Mouse (Mus musculus) heart, embryonic 13.5 days (tissue): ENCODE measurements at regions not wholly inside any gene's neighbourhood (a gene's known extent, or its start where the extent isn't known, plus 50 kb on each side); places are given as distances from the start of the nearest gene placed in this dataset.

ENCODE experiments used
- ATAC-seq: fragments of 200-750 bp; cut with Nextera tagmentation; 2 replicates; pipeline ENCODE4 v1.8.0; 2017; ENCODE audit warnings: moderate TSS enrichment; ENCODE audit not compliant: insufficient number of reproducible peaks, low FRiP score, low TSS enrichment; ENCODE audit errors: extremely low read depth
- H3K27ac ChIP-seq: fragments of 300-500 bp; sonication (generic); replicated peaks from 2 replicates; pipeline ENCODE4 v1.5.1; 2015; ENCODE audit warnings: moderate library complexity, mild to moderate bottlenecking, inconsistent platforms
- H3K27me3 ChIP-seq: fragments of 300-500 bp; sonication (generic); replicated peaks from 2 replicates; pipeline ENCODE4 v1.6.1; 2015; ENCODE audit warnings: mild to moderate bottlenecking, inconsistent platforms
- H3K36me3 ChIP-seq: fragments of 300-500 bp; sonication (generic); 2 replicates; pipeline ENCODE4 v1.6.1; 2015; ENCODE audit warnings: mild to moderate bottlenecking, inconsistent platforms
- H3K4me1 ChIP-seq: fragments of 300-500 bp; sonication (generic); 2 replicates; pipeline ENCODE4 v1.6.1; 2015; ENCODE audit warnings: inconsistent platforms
- H3K4me2 ChIP-seq: fragments of 300-500 bp; sonication (generic); 2 replicates; pipeline ENCODE4 v1.6.1; 2015; ENCODE audit warnings: inconsistent platforms, mild to moderate bottlenecking, moderate library complexity
- H3K4me3 ChIP-seq: fragments of 300-500 bp; sonication (generic); 2 replicates; pipeline ENCODE4 v1.5.1; 2015; ENCODE audit warnings: moderate library complexity, mild to moderate bottlenecking, inconsistent platforms
- H3K9ac ChIP-seq: fragments of 300-500 bp; sonication (generic); 2 replicates; pipeline ENCODE4 v1.6.1; 2015; ENCODE audit warnings: inconsistent platforms, mild to moderate bottlenecking, moderate library complexity
- H3K9me3 ChIP-seq: fragments of 300-500 bp; sonication (generic); 2 replicates; pipeline ENCODE4 v1.6.1; 2016; ENCODE audit warnings: inconsistent platforms
- WGBS: fragments of 180-500 bp; shearing (Covaris S2); methylation state at CpG from one replicate; pipeline ENCODE4 v1.1.7; 2015; ENCODE audit warnings: mixed read lengths; 5-methylcytosine and 5-hydroxymethylcytosine counted together

DNA sequence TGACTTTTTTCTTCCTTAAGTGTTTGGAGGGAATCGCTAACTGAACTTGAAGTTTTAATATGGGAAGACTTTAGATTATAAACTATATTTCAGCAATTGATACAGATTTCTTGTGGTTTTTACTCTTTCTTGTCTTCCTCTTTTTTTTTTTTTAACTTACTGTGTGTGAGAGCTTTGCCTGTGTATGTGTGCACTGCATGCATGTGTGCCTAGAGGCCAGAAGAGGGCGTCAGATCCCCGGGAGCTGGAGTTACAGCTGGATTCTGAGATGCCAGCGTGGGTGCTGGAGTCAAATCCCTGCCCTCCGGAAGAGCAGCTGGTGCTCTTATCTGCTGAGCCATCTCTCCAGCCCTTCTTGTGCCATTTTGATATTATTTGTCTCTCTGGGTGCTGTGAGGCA is 129.6 kb downstream of the Trim33 start:
- 79% methylated on average over 5 of the region's 5 CpGs for WGBS

GRCm38 (mm10) chr3:103412247-103412646 is 133.2 kb downstream of the Trim33 start:
- Histone ChIP-seq H3K27me3 (no peaks in the 10 kb centered on the region), H3K4me1 (peaks cover 12% of the 10 kb centered on the region), H3K36me3 (no peaks in the 10 kb centered on the region), H3K9ac (no peak overlapping the region), H3K27ac (no peak overlapping the region), H3K4me3 (no peak overlapping the region), H3K9me3 (no peaks in the 10 kb centered on the region), H3K4me2 (no peak overlapping the region)
- 68% methylated on average over 2 of the region's 2 CpGs for WGBS
- no peak for ATAC-seq

More for the DNA sequence above, 129.6 kb downstream of the Trim33 start:
- H3K27ac ChIP-seq: no peak overlapping the region
- no peaks in the 10 kb centered on the region for H3K9me3 ChIP-seq
- ATAC-seq: no peak
- no peak overlapping the region for H3K4me3 ChIP-seq
- H3K4me2 ChIP-seq: no peak overlapping the region
- no peaks in the 10 kb centered on the region for H3K36me3 ChIP-seq
- H3K27me3 ChIP-seq: no peaks in the 10 kb centered on the region
- H3K4me1 ChIP-seq: peaks cover 5% of the 10 kb centered on the region; the same call in 1 of the 2 replicates
- H3K9ac ChIP-seq: no peak overlapping the region

DNA sequence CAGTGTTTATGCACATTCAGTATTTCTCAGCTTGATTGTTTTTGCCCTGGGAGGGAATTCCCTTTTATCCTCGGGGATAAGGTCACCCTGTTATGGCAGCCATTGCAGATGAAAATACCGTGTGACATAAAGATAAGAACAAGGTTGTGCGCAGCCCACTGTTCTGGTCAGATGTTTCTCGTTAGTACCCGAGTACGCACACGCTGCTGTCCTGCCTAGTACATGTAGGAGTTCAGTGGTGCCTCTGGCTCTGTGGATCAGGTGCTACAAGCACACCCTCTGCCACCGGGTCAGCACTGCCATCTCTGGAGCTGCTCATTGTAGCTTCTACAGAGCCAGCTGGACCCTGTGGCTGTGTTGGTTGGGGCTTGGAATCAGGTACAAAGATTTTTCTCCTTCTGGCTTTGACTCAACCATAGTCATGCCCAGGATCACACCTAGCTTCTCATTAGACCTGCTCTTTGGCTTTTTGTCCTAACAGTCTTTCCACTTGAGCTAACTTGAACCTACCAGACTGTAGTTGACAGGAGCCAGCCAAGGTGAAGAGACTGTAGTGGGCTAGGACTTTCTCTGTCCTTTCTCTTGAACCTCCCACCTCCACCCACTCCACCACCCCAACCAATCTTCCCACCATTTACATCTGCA is 136.1 kb downstream of the Trim33 start:
- H3K4me3 ChIP-seq: no peak overlapping the region

DNA sequence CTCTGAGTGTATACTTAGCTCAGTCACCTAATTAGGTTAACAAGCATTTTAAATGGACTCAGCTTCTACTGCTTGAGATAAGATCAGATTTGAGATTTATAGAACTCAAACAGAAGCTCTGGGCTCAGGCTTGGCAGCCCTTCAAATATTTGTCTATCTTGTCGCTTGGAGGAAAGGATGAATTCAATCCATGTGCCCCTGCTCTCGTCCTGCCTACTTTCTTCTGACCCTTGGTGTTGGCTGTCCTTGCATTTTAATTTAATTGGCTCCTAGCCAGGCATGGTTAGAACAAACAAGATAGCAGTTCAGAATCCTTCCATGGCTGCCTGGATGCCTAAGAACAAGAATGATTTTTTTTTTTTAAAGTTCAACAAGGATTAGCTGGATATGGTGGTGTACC is 137.2 kb downstream of the Trim33 start:
- no peak overlapping the region for H3K9ac ChIP-seq
- H3K27me3 ChIP-seq: no peaks in the 10 kb centered on the region
- no peak for ATAC-seq
- H3K4me1 ChIP-seq: peaks cover 37% of the 10 kb centered on the region
- WGBS: 17% methylated on average over 2 of the region's 2 CpGs
- H3K4me2 ChIP-seq: no peak overlapping the region
- no peaks in the 10 kb centered on the region for H3K36me3 ChIP-seq
- peak overlapping the region; percentile 39 for H3K27ac ChIP-seq
- H3K9me3 ChIP-seq: no peaks in the 10 kb centered on the region
- H3K4me3 ChIP-seq: no peak overlapping the region

More for the DNA sequence above, 136.1 kb downstream of the Trim33 start:
- Histone ChIP-seq H3K27ac (no peak overlapping the region), H3K9ac (no peak overlapping the region), H3K27me3 (no peaks in the 10 kb centered on the region), H3K4me2 (no peak overlapping the region), H3K9me3 (no peaks in the 10 kb centered on the region), H3K4me1 (peaks cover 26% of the 10 kb centered on the region), H3K36me3 (no peaks in the 10 kb centered on the region)
- ATAC-seq: no peak
- 57% methylated on average over 8 of the region's 8 CpGs for WGBS

GRCm38 (mm10) chr3:103417781-103418180 is 138.7 kb downstream of the Trim33 start:
- no peak for ATAC-seq
- H3K36me3 ChIP-seq: no peaks in the 10 kb centered on the region
- no peak overlapping the region for H3K4me2 ChIP-seq
- no peak overlapping the region for H3K27ac ChIP-seq
- peaks cover 37% of the 10 kb centered on the region for H3K4me1 ChIP-seq
- no peaks in the 10 kb centered on the region for H3K27me3 ChIP-seq
- H3K9ac ChIP-seq: no peak overlapping the region
- 89% methylated on average over 4 of the region's 4 CpGs for WGBS
- no peak overlapping the region for H3K4me3 ChIP-seq
- H3K9me3 ChIP-seq: no peaks in the 10 kb centered on the region

GRCm38 (mm10) chr3:103419761-103420620 is 140.9 kb downstream of the Trim33 start:
- ATAC-seq: no peak
- Histone ChIP-seq H3K4me3 (no peak overlapping the region), H3K27me3 (no peaks in the 10 kb centered on the region), H3K27ac (peak overlapping the region; percentile 74), H3K4me2 (peak overlapping the region; percentile 18; the same call in 1 of the 2 replicates), H3K4me1 (peaks cover 37% of the 10 kb centered on the region), H3K36me3 (no peaks in the 10 kb centered on the region), H3K9ac (no peak overlapping the region), H3K9me3 (no peaks in the 10 kb centered on the region)
- WGBS: 23% methylated on average over 4 of the region's 4 CpGs

GRCm38 (mm10) chr3:103420621-103421274 is 141.7 kb downstream of the Trim33 start:
- H3K27ac ChIP-seq: peak overlapping the region; percentile 74
- 63% methylated on average over 12 of the region's 12 CpGs for WGBS

DNA sequence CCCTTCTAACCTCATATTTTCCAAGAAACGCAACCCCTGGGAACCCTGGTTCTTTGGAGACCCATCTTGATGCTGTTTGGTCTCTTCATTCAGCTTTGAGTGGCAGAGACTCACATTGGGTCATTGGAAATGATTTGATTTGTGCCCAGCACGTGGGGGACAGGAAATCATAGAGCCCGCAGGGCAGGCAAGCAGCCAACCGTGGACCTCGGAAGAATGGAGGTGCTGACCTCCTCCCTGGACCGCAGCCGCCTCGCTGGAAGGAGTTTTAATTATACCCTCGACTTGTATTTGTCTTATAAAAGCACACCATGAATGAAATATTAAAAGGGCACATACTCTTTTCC is 142.2 kb downstream of the Trim33 start:
- Histone ChIP-seq H3K9ac (no peak overlapping the region), H3K4me2 (no peak overlapping the region), H3K4me3 (no peak overlapping the region), H3K36me3 (no peaks in the 10 kb centered on the region), H3K27ac (no peak overlapping the region), H3K27me3 (no peaks in the 10 kb centered on the region), H3K9me3 (no peaks in the 10 kb centered on the region), H3K4me1 (peaks cover 31% of the 10 kb centered on the region)
- ATAC-seq: no peak
- 73% methylated on average over 9 of the region's 9 CpGs for WGBS

More at GRCm38 (mm10) chr3:103420621-103421274, 141.7 kb downstream of the Trim33 start:
- Histone ChIP-seq H3K9me3 (no peaks in the 10 kb centered on the region), H3K27me3 (no peaks in the 10 kb centered on the region), H3K36me3 (no peaks in the 10 kb centered on the region), H3K4me1 (peaks cover 34% of the 10 kb centered on the region), H3K9ac (no peak overlapping the region), H3K4me3 (no peak overlapping the region), H3K4me2 (no peak overlapping the region)
- no peak for ATAC-seq

DNA sequence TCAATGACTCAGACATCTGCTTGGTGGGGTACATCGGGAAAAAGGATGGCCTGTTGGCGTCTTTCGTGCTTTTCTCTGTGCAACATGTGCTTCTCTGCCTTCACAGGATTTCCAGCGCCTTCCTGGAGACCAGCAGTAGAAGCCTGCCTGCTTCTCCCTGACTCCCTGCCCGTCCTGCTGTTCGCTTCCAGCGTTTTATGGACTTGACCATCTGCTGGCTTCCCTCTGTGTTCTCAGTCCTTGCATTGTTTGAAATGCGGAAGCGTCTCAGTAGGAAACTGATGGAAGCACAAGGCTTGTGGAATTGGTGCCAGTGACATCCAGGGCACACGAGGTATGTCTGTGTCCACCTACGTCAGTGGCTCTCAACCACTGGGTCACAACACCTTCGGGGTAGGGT is 143.7 kb downstream of the Trim33 start:
- 78% methylated on average over 12 of the region's 12 CpGs for WGBS
- no peak for ATAC-seq

DNA sequence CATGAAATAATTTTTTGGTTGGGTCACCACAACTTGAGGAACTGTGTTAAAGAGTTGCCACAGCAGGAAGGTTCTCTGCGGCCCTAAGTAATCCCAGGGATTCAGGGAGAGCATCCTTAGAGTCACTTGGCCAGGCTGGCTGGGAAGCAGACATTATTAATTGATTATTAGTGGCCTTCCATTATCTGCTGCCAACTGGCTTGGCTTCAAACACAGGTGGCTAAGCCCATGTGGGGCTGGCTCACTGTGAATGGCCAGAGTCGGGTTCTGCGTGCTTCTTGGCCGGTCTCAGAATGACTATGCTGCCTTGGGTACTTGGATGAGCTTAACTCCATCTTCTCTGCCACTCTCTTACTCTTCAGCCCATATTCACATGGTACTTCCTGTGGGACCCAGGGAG is 144.2 kb downstream of the Trim33 start:
- Histone ChIP-seq H3K9me3 (no peaks in the 10 kb centered on the region), H3K9ac (no peak overlapping the region), H3K36me3 (no peaks in the 10 kb centered on the region), H3K4me3 (no peak overlapping the region), H3K4me2 (no peak overlapping the region), H3K4me1 (peaks cover 24% of the 10 kb centered on the region), H3K27me3 (no peaks in the 10 kb centered on the region), H3K27ac (no peak overlapping the region)
- ATAC-seq: no peak
- 88% methylated on average over 4 of the region's 4 CpGs for WGBS

More for the DNA sequence above, 143.7 kb downstream of the Trim33 start:
- Histone ChIP-seq H3K4me2 (no peak overlapping the region), H3K36me3 (no peaks in the 10 kb centered on the region), H3K27ac (no peak overlapping the region), H3K9me3 (no peaks in the 10 kb centered on the region), H3K4me1 (peaks cover 24% of the 10 kb centered on the region), H3K4me3 (no peak overlapping the region), H3K9ac (no peak overlapping the region), H3K27me3 (no peaks in the 10 kb centered on the region)

DNA sequence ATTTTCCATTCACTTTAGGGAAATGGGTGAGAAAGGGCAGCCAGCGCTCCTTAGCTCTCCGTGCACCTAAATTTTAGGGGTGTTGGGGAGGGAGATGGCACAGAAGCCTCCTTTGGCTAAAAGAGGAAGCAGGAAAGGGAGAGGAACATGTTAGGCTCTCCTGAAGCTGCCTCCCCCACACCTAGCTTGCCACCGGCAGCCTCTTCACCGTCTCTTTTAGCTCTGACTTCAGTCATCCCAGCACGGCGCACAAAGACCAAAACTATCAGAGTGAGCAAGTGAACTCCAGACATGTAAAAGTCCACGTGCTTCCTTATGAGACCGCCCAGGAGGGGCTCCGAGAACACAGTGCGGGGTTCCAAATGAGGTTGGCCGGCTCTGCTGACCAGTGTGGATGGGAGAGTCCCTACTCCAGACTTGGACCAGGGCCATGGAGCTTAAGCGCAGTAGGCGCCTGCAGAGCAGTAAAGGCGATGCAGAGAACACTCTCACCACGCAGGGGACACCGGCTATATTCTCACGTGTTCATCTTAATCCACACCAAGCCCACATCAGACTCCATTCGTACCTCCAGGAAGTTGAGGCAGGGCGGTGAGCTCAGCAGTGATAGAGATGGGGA is 146.8 kb downstream of the Trim33 start:
- peaks cover 3% of the 10 kb centered on the region for H3K4me1 ChIP-seq
- H3K9ac ChIP-seq: no peak overlapping the region
- H3K4me3 ChIP-seq: no peak overlapping the region
- H3K27me3 ChIP-seq: no peaks in the 10 kb centered on the region
- 72% methylated on average over 19 of the region's 19 CpGs for WGBS
- H3K36me3 ChIP-seq: no peaks in the 10 kb centered on the region
- no peaks in the 10 kb centered on the region for H3K9me3 ChIP-seq
- ATAC-seq: no peak
- no peak overlapping the region for H3K27ac ChIP-seq
- H3K4me2 ChIP-seq: no peak overlapping the region
